ENCODE assay signal across 7 mouse cellular contexts in the genomic region with DNA sequence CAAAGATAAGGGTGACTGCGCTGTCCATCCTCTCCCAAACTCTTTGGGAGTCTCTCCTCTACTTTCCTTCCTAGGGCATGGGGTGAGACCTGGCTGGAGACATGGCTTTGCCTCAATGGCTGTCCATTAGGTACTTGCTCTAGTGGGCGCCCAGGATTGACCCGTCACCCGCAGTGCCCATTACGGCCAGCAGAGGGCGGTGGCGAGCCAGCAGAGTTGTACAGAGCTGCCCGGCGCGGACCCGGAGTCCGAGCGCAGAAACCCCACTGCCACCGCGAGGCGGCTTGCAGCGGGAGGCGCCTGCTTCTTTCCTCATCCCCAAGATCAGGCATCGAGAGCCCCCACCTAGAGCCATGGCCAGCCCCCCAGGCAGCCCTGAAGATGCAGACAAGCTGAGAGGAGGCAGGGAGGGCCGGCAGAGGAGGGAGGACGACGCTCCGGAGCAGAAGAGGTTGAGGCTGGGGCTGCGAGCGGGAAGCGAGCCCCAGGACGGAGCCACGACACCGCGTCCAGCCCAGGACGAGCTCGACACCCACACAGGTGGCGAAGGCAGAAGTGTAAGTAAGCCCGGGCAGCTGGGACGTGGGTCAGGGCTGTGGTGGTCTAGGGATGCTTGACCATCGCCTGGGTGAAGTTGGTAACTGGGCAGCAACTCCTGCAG. TPM values are rescaled to one million over a fixed set of nuclear protein-coding genes. Genes with fewer than 3 reads are reported as not detected.
A peak's percentile ranks its signal among the peaks of the same experiment; 100 is the strongest.
DNase-seq lines count a peak whose midpoint lies in the region; ATAC-seq and TF ChIP-seq lines count a peak whose summit lies in the region.

No protein-coding gene starts in this region.

- H3K4me2 ChIP-seq in embryonic facial prominence, embryonic 12.5 days (replicated peaks) = peak overlapping the region; percentile 89
- peak overlapping the region; percentile 87 for H3K4me2 ChIP-seq in limb, embryonic 11.5 days (ENCODE audit: low read depth, severe bottlenecking)
- H3K4me2 ChIP-seq in midbrain, embryonic 14.5 days (ENCODE audit: low read length) = peak overlapping the region; percentile 91

- TF ChIP-seq POLR2A in heart, adult 2 months (IDR thresholded peaks at IDR 0.05; ENCODE audit: insufficient read depth, low read depth, low read length) = no peak
- TF ChIP-seq POLR2A in kidney, adult 2 months (IDR thresholded peaks at IDR 0.05; ENCODE audit: low read depth, low read length) = no peak

- peak; percentile 94 for DNase-seq in adrenal gland, postnatal 25 days
- peak; percentile 81 to 94 for DNase-seq in heart, adult 2 months
- peak; percentile 87 for DNase-seq in kidney, adult 2 months
- DNase-seq in limb, embryonic 11.5 days (ENCODE audit: low spot score) = peak; percentile 99
- peak; percentile 91 for DNase-seq in midbrain, embryonic 14.5 days
- DNase-seq in spleen, adult 12 weeks (ENCODE audit: low spot score) = peak; percentile 70

- peaks cover 21% of the 10 kb centered on the region for H3K27me3 ChIP-seq in embryonic facial prominence, embryonic 12.5 days
- H3K27me3 ChIP-seq in heart, adult 2 months (ENCODE audit: control insufficient read depth, insufficient read depth, low read length) = peaks cover 3% of the 10 kb centered on the region
- no peaks in the 10 kb centered on the region; the same call in 1 of the 2 replicates for H3K27me3 ChIP-seq in kidney, adult 2 months (replicated peaks; ENCODE audit: control insufficient read depth, insufficient read depth, low read length)
- peaks cover 15% of the 10 kb centered on the region for H3K27me3 ChIP-seq in limb, embryonic 11.5 days (ENCODE audit: control insufficient read depth, insufficient read depth, low read length)
- H3K27me3 ChIP-seq in midbrain, embryonic 14.5 days (ENCODE audit: control insufficient read depth, insufficient read depth, low read length) = no peaks in the 10 kb centered on the region; the same call in 1 of the 2 replicates

- intact Hi-C loops in heart, adult 2 months (cut with DNase I) = loop anchor here (1.0 kb wide), 2 partner anchors 101 to 161 kb away; no protein-coding TSS in a partner anchor

- H3K9me3 ChIP-seq in embryonic facial prominence, embryonic 12.5 days = no peaks in the 10 kb centered on the region
- no peaks in the 10 kb centered on the region for H3K9me3 ChIP-seq in limb, embryonic 11.5 days (ENCODE audit: control insufficient read depth, low read length)
- no peaks in the 10 kb centered on the region for H3K9me3 ChIP-seq in midbrain, embryonic 14.5 days (ENCODE audit: control insufficient read depth, low read length)

- 1% methylated on average over 36 of the region's 36 CpGs for WGBS in embryonic facial prominence, embryonic 12.5 days
- WGBS in heart, adult 2 months = 3% methylated on average over 36 of the region's 36 CpGs
- WGBS in kidney, adult 2 months = 1% methylated on average over 36 of the region's 36 CpGs
- 2% methylated on average over 36 of the region's 36 CpGs for WGBS in limb, embryonic 11.5 days
- WGBS in midbrain, embryonic 14.5 days = 2% methylated on average over 36 of the region's 36 CpGs

- H3K4me1 ChIP-seq in embryonic facial prominence, embryonic 12.5 days = no peaks in the 10 kb centered on the region
- H3K4me1 ChIP-seq in heart, adult 2 months (ENCODE audit: control insufficient read depth, insufficient read depth, low read length) = no peaks in the 10 kb centered on the region
- H3K4me1 ChIP-seq in kidney, adult 2 months (ENCODE audit: control insufficient read depth, insufficient read depth, low read length) = no peaks in the 10 kb centered on the region
- H3K4me1 ChIP-seq in limb, embryonic 11.5 days (ENCODE audit: control insufficient read depth, insufficient read depth, low read length) = no peaks in the 10 kb centered on the region
- H3K4me1 ChIP-seq in midbrain, embryonic 14.5 days (ENCODE audit: control insufficient read depth, insufficient read depth, low read length) = 0 out of 2 replicates have a peak, but pooled peaks cover 4% of the 10 kb centered on the region

- TF ChIP-seq EP300 in heart, adult 2 months (IDR thresholded peaks at IDR 0.05; ENCODE audit: insufficient read depth, low read depth, low read length) = no peak

- H3K4me3 ChIP-seq in embryonic facial prominence, embryonic 12.5 days = peak overlapping the region; percentile 39
- peak overlapping the region; percentile 30 for H3K4me3 ChIP-seq in heart, adult 2 months
- H3K4me3 ChIP-seq in kidney, adult 2 months (ENCODE audit: insufficient read depth, low read depth, low read length) = peak overlapping the region; percentile 43; the same call in 1 of the 2 replicates
- peak overlapping the region; percentile 26 for H3K4me3 ChIP-seq in limb, embryonic 11.5 days (ENCODE audit: low read depth, low read length)
- H3K4me3 ChIP-seq in midbrain, embryonic 14.5 days (replicated peaks; ENCODE audit: low read depth, low read length) = peak overlapping the region; percentile 44

- no peaks in the 10 kb centered on the region for H3K36me3 ChIP-seq in embryonic facial prominence, embryonic 12.5 days
- no peaks in the 10 kb centered on the region for H3K36me3 ChIP-seq in heart, adult 2 months (ENCODE audit: control insufficient read depth, insufficient read depth, low read length)
- H3K36me3 ChIP-seq in kidney, adult 2 months (ENCODE audit: control insufficient read depth, insufficient read depth, low read length) = no peaks in the 10 kb centered on the region
- H3K36me3 ChIP-seq in limb, embryonic 11.5 days (ENCODE audit: control insufficient read depth, insufficient read depth, low read length) = no peaks in the 10 kb centered on the region
- no peaks in the 10 kb centered on the region for H3K36me3 ChIP-seq in midbrain, embryonic 14.5 days (ENCODE audit: control insufficient read depth, insufficient read depth, low read length)

- peak; percentile 70 for ATAC-seq in embryonic facial prominence, embryonic 12.5 days (ENCODE audit: insufficient number of reproducible peaks, insufficient read depth, low FRiP score, low TSS enrichment)
- ATAC-seq in limb, embryonic 11.5 days (ENCODE audit: insufficient number of reproducible peaks, low FRiP score, low TSS enrichment, low read depth) = peak; percentile 90
- peak; percentile 86; the same call in 1 of the 2 replicates for ATAC-seq in midbrain, embryonic 14.5 days (ENCODE audit: low FRiP score, low TSS enrichment)

- peak overlapping the region; percentile 63 for H3K9ac ChIP-seq in embryonic facial prominence, embryonic 12.5 days
- peak overlapping the region; percentile 20; the same call in 1 of the 2 replicates for H3K9ac ChIP-seq in heart, adult 2 months (ENCODE audit: low read depth, low read length)
- peak overlapping the region; percentile 55 for H3K9ac ChIP-seq in limb, embryonic 11.5 days (ENCODE audit: low read length)
- peak overlapping the region; percentile 62 for H3K9ac ChIP-seq in midbrain, embryonic 14.5 days (replicated peaks; ENCODE audit: low read length)

- H3K79me2 ChIP-seq in heart, adult 2 months (replicated peaks; ENCODE audit: control insufficient read depth, insufficient read depth, low read length) = no peaks in the 10 kb centered on the region

- TF ChIP-seq CTCF in heart, adult 2 months (IDR thresholded peaks at IDR 0.05) = no peak
- peak; percentile 89 for TF ChIP-seq CTCF in kidney, adult 2 months (conservative IDR thresholded peaks at IDR 0.05; ENCODE audit: insufficient read depth, insufficient read length, low read depth, low read length)

- H3K27ac ChIP-seq in embryonic facial prominence, embryonic 12.5 days = no peak overlapping the region
- H3K27ac ChIP-seq in heart, adult 2 months = no peak overlapping the region
- H3K27ac ChIP-seq in kidney, adult 2 months (ENCODE audit: insufficient read depth, low read depth, low read length) = no peak overlapping the region
- no peak overlapping the region for H3K27ac ChIP-seq in limb, embryonic 11.5 days (replicated peaks; ENCODE audit: low read depth, low read length)
- H3K27ac ChIP-seq in midbrain, embryonic 14.5 days (replicated peaks; ENCODE audit: low read depth, low read length) = no peak overlapping the region

RNA-seq across cellular contexts. Expression of gene Eef2kmt, which starts 50.9 kb away (rescaled TPM):
- 30.2 and 35.6 TPM in 2 replicates for total RNA-seq in adrenal gland, postnatal 25 days (2021)
- 14.7 and 15.3 TPM in 2 replicates for polyA plus RNA-seq in embryonic facial prominence, embryonic 12.5 days (2016; fragmentation: Nextera tagmentation; extraction: Ambion mirVana)
- total RNA-seq in heart, adult 2 months (2021) = 1 to 10 TPM; 6.9 to 8.2 TPM
- 27.9 and 29.7 TPM in 2 replicates for polyA plus RNA-seq in heart, adult 2 months (2012; rRNA removed)
- polyA plus RNA-seq in kidney, adult 2 months (2012; rRNA removed) = 59.1 and 68.1 TPM in 2 replicates
- polyA plus RNA-seq in limb, embryonic 11.5 days (2014; fragmentation: Nextera tagmentation; extraction: Ambion mirVana) = 14.5 and 15.8 TPM in 2 replicates
- 3.9 and 8.3 TPM in 2 replicates for polyA plus RNA-seq in midbrain, embryonic 14.5 days (2014; fragmentation: Nextera tagmentation; extraction: Ambion mirVana)
